Mouse (Mus musculus): ENCODE measurements around the gene Atp6v0a4.

Atp6v0a4 gene

GRCm38 (mm10) chr6:38124882-38125281 lies 496 bp upstream of the Atp6v0a4 start:
- DNase-seq (ENCODE audit: low read depth, low spot score), result no peak

DNA sequence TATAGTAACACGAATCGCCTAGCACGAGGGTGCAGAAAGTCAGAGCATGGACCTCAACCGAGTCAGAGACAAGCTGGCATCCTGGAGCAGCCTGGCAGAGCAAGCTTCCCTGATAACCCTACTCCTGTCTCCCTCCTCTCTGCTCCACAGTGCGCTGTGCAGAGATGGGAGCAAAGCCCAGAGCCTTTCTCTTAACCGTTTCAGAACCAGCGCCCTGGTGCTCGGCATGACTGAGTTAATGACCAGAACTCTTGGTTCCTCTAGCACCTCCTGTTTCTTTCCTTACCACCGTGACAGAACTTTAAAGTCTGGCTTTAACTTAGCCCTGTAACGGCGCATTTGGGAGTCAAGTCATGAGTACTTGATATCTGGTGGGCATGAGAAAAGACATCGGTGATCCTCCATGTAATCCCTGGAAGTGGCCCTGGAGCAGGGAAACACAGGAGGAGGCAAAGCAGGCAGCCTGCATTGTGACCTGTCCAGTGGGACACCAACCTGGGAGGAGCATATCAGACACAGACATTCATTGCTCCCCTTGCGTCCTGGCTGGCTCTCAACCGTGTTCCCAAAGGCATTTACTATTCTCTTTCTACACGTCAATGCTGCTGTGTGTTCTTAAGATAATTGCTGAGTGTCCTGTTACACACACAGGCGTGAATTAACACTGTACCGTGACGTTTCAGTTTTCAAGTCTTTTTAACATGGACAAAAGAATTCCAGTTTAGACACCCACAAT lies 747 bp downstream of the Atp6v0a4 start:
- no peak for DNase-seq (ENCODE audit: low read depth, low spot score)

DNA sequence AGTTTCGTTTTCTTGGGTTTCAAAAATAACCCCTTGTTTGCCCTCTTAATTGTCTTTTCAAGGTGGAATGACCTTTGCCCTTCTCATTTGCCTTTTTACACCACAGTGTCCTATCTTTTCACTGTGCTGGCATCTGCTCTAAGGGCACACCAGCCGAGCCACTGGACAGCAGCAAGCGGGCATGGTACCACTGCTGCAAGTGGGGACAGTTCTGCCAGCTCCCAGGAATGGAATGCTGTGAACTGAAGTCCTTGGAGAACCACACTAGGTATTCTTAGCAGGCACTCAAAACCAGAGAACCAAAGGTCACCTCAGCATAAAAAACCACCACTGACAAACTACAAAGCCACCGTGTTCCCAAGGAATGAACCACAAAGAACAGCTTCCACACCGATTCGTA lies 1.6 kb downstream of the Atp6v0a4 start:
- no peak for DNase-seq (ENCODE audit: low read depth, low spot score)

DNA sequence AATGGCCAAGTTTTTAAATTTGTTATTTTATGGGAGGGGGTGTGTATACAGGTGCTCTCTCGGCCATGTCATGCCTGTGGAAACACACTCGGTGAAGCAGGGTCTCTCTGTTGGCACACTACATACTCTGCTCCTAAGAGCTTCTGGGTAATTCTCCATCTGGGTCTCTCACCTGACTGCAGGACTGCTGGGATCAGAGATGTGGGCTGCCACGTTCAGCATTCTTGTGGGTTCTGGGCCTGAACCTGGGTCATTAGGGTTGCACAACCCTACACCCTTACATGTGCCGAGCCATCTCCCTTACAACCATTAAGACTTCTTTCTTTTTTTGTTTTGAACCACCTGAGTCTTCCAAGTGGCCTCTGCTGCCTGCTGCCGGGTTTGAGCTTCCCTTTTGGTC lies 2.5 kb downstream of the Atp6v0a4 start:
- DNase-seq (ENCODE audit: low read depth, low spot score), result no peak

- DNase-seq (ENCODE audit: low read depth, low spot score), result no peak
Measured at GRCm38 (mm10) chr6:38120681-38121371, 3.6 kb downstream of the Atp6v0a4 start.

DNA sequence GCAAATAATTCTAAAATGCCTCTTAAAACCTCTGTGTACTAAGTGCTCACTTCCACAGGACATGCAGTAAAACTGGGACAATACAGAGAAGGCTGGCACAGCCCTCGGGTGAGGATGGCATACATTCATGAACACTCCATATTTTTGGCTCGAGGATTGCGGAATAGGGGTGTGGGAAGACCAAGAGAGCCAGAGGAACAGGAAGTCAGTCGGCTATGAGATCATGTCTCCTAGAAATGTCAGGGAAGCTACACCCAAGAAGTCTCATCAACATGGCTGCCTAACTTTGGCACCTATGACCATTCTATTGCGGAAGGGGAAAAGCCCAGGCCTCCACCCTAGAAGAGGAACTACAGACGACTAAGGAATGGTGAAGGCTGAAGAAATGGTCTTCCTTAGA lies 6.0 kb downstream of the Atp6v0a4 start:
- no peak for DNase-seq (ENCODE audit: low read depth, low spot score)

GRCm38 (mm10) chr6:38116107-38116770 lies 8.1 kb downstream of the Atp6v0a4 start:
- no peak for DNase-seq (ENCODE audit: low read depth, low spot score)

DNA sequence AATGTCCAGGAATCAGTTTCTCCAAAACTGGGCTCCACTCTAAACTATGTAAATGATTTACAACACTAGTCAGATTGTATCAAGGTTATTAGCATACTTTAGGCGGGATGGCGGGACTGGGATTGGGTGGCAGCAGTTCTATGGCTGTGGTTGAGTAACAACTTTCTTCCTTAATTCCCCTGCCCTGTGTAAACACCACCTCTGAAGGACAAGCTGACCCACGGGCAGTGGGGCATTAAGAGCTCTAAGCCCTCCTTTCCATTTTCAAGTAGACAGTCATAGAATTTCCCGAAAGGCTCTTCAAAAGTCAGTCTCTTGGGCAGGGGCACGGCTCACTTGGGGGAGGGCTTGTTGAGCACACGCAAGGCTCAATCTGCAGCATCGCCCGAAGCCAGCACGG lies 13.5 kb downstream of the Atp6v0a4 start:
- no peak for DNase-seq (ENCODE audit: low read depth, low spot score)

DNA sequence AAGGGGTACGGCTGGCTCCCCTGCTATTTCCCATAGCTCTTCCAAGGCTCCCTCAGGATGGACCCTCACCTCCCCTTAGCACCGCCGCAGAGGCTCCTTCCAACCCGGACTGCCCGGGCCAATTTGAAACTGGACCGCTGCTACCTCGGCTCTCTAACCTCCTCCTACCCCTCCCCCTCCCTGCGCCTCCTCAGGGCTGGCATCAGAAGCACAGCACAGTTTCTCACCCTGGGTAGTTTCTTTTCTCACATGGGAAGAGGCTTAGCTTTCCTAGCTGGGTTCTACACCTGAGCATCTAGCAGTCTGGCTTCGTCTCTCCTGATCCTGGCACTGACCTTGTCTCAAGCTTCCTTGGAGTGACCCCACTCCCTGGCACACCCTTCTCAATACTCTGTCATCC lies 14.5 kb downstream of the Atp6v0a4 start:
- DNase-seq (ENCODE audit: low read depth, low spot score), result no peak

DNA sequence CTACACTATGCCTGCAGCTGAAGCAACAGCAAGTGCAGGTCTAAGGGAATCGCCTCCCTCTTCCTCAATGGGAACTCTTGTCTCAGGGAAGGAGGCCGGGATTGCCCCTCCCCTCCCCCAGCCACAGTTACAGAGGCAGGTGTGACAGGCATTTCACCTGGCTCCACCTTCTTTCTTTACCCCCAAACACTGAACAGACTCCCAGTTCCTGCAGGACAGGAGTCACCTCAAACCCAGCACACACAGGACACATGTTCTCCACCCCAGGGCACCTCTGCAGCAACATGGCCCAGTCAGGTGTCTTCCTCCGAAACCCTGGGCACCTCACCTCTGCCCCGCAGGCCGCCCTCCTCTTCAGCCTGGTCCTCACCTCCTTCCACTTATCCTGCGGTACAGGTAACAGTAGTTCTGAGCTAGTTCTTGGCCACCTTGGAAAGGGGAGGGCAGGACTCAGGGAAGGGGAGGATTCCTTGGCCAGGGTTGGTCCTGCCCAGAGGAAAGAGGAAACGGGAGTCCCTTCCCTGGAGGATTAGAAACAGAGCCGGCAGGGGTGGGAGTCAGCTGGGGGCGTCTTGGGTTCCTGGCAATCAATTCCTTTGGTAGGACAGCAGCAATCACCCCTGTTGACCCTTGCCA lies 15.1 kb downstream of the Atp6v0a4 start, which contains the start of gene Tmem213:
Tmem213 (plus strand) TSS at position 96 of the 636 bp plus-strand sequence.
- no peak for DNase-seq (ENCODE audit: low read depth, low spot score)

- DNase-seq (ENCODE audit: low read depth, low spot score), result no peak
Measured at GRCm38 (mm10) chr6:38108449-38108848, 15.9 kb downstream of the Atp6v0a4 start.

DNA sequence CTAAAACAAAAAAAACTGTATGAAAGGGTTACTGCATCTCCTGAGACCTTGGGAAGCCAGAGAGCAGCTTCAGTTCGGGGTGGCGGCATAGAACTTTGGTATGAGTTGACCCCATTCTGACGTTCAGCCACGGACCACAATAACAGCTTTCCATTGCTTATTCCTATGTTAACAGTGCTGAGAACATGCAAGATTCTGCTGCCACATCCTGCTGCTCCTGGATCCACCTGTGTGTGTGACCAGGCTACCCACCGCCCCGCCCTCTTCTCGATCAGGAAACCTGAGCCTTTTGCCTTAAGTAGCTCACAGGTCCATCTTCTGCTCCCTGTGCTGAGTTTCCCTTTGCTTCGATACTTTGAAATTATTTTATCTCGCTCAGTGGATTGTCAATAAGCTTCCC lies 18.5 kb downstream of the Atp6v0a4 start:
- DNase-seq (ENCODE audit: low read depth, low spot score), result no peak

DNA sequence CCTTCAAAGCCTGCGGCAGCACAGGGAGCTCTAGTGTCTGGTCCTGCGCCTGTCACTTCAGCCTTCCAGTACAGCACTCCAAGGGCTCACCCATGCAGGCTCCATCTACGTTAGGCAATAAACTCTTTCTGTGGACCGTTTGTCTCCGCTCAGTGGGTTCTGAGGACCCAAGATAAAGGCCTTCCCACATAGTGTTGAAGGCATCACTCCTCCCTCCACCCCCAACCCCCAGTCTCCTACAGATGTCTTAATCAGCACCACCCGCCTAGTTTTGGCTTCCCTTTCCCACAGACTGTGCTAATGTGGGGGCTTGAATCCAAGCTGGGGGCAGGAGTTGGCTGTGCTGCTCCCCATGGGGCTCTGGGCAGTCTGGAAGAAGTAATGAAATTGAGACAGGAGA lies 20.6 kb downstream of the Atp6v0a4 start:
- no peak for DNase-seq (ENCODE audit: low read depth, low spot score)

DNA sequence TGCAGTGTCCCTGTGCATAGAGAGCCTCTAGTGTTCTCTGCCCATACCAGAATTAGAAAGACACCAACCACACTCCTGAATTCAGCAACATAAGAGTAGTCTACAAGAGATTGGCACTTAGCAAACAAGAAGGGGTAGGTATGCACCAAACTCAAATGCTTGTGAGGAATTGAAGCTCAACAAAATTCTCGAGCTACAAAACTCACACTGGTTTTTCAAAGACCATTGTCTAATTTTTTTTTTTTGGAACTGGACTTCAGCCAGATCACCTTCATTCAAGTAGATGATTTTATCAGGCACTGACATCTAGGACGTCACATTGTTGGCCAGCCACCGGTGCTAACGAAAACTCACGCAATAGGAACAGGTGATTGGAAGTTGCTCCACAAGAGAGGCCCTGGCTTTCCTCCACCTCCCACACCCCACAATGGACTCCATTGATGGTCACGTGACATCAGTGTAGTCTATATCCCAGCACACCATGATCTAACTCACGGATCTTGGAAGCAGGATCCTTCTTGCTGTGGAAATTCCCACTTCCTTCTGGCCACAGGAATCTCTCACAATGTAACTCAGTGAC lies 22.1 kb downstream of the Atp6v0a4 start:
- no peak for DNase-seq (ENCODE audit: low read depth, low spot score)

DNA sequence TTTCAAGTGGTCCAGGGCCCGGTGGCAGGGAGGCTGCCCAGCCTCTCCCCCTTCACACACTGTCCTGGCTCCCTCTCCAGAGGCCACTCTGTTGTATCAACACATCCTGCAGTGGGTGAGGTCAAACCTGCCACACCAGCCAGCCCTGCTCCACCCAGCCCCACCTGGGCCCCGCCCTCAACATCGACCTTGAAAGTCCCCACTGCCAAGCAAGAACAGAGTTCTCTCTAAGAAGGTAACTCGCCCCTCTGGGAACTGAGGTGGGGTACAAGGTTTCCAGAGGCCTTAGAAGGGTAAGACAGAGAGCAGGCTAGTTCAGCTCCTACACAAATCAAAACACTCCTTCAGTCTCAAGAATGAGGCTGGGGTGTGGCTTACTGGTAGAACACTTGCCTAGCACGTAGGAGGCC lies 27.4 kb downstream of the Atp6v0a4 start:
- DNase-seq (ENCODE audit: low read depth, low spot score), result no peak

DNA sequence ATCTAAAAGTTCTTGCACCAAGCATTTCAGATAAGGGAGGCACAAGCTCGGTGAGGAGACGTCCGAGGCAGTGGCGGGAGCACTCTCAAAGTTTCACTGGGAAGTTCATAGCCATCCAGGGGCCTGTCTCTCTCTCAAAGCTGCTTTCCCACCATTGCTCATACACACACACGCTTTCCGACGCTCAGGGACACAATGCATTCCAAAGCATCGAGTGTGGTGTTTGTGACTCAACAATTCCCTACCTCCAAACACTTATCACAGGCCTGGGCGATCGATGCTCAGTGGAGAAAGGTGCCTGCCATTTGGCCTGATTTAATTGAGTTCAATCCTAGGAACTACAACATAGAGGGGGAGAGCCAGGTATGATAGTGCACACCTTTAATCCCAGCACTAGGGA lies 29.7 kb downstream of the Atp6v0a4 start:
- DNase-seq (ENCODE audit: low read depth, low spot score), result no peak

DNA sequence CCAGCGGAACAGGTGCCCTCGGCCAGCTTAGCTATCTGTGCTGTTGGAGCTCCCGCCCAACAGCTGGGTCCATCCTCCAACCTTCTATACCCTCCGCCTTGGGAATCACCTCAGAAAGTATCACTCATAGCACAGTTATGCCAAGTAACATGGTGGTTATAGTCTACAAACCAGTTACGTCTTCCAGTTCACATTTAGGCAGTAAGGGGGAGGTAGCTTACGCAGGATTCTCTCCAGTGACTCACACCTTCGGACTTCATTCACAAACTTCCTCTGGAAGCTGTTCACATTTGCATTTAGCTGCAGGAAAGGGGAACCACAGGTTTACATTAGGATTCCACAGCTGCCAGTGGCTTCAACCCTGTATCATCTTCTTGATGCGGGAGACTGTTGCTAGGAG lies 31.8 kb downstream of the Atp6v0a4 start:
- no peak for DNase-seq (ENCODE audit: low read depth, low spot score)

DNA sequence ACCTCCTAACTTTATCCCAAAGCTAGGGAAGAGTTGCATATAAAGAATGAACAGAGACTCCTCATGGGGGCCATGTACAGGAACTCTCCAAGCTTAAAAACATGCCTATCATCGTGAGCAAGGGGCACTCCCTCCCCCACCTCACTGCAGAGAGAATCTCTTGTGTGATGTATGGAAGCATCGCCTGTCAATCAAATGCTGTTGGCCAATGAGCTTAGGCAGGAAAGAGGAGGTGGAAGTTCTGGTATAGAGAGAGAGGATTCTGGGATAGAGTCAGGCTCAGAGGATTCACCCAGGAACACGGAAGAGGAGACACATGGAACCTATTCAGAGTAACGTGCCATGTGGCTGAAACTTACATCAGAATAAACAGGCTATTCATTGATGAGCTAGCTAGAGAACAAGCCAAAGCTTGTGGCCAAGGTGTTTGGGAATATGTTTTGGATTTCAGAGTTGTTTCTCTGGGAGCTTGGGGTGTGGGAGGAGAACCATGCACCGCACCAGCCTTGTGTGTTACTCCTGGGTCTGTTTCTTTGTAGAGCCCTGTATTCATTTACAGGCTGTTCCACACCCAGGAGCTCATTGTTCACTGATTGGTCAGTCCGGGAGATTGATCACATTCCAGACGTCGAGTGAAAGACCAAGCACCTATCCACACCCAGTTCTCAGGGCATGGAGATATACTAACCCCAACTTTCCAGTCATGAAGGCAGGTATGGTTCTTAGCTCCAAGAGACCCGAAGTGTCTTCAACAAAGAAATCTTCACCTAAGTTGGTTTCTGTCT lies 37.0 kb downstream of the Atp6v0a4 start:
- no peak for DNase-seq (ENCODE audit: low read depth, low spot score)

DNA sequence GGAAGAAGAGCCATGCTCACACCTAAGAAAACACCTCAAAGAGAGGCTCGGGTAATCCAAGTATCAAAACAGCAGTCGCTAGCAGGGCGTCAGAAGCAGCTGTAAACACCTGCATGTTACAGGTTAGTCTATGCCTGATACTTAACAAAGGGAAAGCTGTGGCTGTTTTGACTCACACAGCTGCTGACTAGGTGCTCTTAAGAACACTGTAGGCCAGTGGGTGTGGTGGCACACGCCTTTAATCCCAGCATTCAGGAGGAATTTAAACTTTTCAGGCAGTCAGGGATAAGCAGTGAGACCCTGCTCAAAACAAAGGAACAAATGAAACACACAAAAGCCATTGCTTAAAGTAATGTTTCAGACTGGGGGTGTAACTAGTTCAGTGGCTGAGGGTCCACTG lies 41.2 kb downstream of the Atp6v0a4 start:
- no peak for DNase-seq (ENCODE audit: low read depth, low spot score)

GRCm38 (mm10) chr6:38081727-38082341 lies 42.6 kb downstream of the Atp6v0a4 start:
- no peak for DNase-seq (ENCODE audit: low read depth, low spot score)

- DNase-seq (ENCODE audit: low read depth, low spot score), result no peak
Measured at GRCm38 (mm10) chr6:38080364-38080763, 44.0 kb downstream of the Atp6v0a4 start.

Measured in c-Kit-negative CD71-positive TER-119-positive erythroid progenitor cells, embryonic 14.5 days (primary cell).